Mouse (Mus musculus) layer of hippocampus, adult 9-10 months (tissue): ENCODE results near the gene Sh3rf1.
"Not testable (repeated sequence)": the region's sequence is repeated elsewhere in the genome, so short reads cannot be mapped to it uniquely, and the experiment has no call there.

Experiments
- DNase-seq: peaks from one replicate; pipeline ENCODE4 v3.0.0; 2022; ENCODE audit warnings: low spot score

Sh3rf1 gene

DNA sequence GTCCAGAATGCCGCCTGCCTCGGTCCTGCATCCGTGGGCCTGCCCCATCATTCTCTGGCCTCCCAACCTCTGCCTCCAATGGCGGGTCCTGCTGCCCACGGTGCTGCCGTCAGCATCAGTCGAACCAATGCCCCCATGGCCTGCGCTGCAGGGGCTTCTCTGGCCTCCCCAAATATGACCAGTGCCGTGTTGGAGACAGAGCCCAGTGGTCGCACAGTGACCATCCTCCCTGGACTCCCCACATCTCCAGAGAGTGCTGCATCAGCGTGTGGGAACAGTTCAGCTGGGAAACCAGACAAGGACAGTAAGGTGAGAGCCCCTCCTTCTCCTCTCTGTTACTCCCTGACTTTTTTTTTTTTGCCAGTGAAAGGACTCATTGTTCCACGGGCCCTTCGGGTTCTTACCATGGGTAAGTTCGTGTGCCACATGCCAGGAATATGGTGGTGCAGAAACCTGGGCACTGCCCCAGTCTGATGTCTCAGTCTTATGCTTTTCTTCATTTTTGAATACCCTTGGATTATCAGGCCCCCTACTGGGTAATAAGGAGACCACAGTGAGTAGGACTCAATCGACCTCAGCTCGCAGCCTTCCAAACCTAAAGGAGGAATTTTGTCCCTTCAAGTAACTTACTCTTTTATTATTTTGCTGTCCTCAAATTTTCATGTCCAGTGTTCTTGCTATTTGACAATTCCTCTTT, 150.5 kb downstream of the Sh3rf1 start:
- DNase-seq: no peak

- no peak for DNase-seq
These were observed 151.5 kb downstream of the Sh3rf1 start for GRCm38 (mm10) chr8:61375205-61375604.

- no peak for DNase-seq
These were observed 155.4 kb downstream of the Sh3rf1 start for GRCm38 (mm10) chr8:61378847-61379698.

DNA sequence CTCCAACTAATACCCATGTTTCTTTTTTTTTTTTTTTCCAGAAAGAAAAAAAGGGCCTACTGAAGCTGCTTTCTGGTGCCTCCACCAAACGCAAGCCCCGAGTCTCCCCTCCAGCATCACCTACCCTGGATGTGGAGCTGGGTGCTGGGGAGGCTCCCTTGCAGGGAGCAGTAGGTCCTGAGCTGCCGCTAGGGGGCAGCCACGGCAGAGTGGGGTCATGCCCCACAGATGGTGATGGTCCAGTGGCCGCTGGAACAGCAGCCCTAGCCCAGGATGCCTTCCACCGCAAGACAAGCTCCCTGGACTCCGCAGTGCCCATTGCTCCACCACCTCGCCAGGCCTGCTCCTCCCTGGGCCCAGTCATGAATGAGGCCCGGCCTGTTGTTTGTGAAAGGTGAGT, 160.9 kb downstream of the Sh3rf1 start:
- no peak for DNase-seq

GRCm38 (mm10) chr8:61385502-61386191, 162.0 kb downstream of the Sh3rf1 start:
- DNase-seq: no peak

- no peak for DNase-seq
These were observed 163.0 kb downstream of the Sh3rf1 start for GRCm38 (mm10) chr8:61386645-61387044.

GRCm38 (mm10) chr8:61387501-61387963, 163.9 kb downstream of the Sh3rf1 start:
- no peak for DNase-seq

DNA sequence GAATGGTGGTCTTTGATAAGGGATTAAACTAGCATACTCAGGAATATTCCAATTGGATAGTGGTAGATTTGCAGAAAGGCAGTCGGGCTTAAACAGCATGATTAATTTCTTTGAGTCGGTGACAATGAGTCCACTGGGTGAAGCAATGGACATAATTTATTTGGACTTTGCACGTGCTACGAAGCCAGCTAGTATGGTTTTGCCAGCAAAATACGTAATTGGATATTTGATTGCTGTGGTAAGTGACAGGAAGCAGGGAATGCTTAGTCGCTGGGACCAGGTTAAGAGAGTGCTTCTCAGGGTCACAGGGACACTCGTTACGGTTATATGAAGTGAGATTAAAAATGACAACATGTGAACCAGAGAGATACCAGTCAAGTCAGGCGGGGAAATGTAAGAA, 164.7 kb downstream of the Sh3rf1 start:
- DNase-seq: no peak

- DNase-seq: no peak
These were observed 166.8 kb downstream of the Sh3rf1 start for GRCm38 (mm10) chr8:61390307-61391057.

- no peak for DNase-seq
These were observed 167.4 kb downstream of the Sh3rf1 start for GRCm38 (mm10) chr8:61391058-61391434.

- no peak for DNase-seq
These were observed 173.5 kb downstream of the Sh3rf1 start for GRCm38 (mm10) chr8:61397139-61397538.

- DNase-seq: no peak
These were observed 174.1 kb downstream of the Sh3rf1 start for GRCm38 (mm10) chr8:61397755-61398154.

DNA sequence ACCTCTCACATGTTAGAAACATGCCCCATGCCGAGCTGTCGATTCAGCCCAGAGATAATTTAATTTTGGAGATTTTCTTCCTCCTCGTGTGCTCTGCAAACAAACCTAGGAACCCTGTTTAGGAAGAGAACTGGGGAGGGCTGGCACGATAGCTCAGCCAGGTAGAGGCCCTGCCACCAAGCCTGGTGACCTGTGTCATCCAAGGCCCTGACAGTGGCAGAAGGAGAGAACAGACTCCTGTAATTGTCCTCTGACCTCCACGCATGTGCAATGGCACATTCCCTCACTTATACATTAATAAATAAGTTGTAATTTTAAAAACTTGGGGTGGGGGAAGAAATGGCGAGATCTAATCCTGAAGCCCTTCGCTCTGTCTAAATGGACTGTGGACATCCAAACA, 179.2 kb downstream of the Sh3rf1 start:
- no peak for DNase-seq

GRCm38 (mm10) chr8:61403266-61404177, 179.8 kb downstream of the Sh3rf1 start:
- DNase-seq: no peak

DNA sequence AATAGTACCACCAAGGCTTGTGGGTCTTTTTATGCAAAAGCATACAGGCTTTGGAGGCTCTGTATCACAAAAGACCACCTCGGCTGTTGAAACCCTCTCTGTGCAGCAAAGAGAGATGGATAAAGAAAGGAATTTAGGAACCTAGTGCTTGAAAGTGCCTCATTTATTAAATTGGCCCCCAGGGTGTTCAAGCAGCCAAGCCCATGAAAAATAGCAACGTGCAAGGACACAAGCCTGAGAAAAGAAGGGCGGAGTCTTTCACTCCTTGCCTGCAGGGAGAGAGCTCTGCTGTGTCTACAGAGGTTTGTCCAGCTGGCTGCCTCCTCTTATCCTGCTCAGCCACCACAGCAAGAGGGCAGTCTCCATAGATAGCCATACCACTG, 180.5 kb downstream of the Sh3rf1 start:
- no peak for DNase-seq

DNA sequence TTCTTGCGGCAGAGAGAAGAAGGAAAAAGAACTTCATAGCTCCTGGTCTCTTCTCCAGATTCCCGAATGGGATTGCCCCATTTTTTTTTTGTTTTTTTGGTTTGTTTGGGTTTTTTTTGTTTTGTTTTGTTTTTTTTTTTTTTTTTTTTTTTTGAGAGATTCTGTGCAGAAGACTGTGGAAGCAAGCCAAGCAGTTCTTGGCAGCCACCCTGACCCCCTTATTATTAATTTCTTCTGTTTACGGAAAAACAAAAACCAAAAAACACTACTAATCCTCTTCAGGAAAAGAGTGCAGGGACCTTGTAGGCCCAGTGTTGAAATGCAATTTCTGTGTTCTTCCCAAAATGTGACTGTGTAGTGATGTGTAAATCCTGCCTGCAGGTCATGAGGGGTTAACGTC, 185.4 kb downstream of the Sh3rf1 start:
- no peak for DNase-seq

- not testable (repeated sequence) for DNase-seq
These were observed 186.0 kb downstream of the Sh3rf1 start for GRCm38 (mm10) chr8:61409712-61410111.

GRCm38 (mm10) chr8:61419521-61419920, 195.8 kb downstream of the Sh3rf1 start:
- DNase-seq: no peak

GRCm38 (mm10) chr8:61420166-61420565, 196.5 kb downstream of the Sh3rf1 start:
- DNase-seq: no peak

GRCm38 (mm10) chr8:61421606-61422005, 197.9 kb downstream of the Sh3rf1 start:
- peak; percentile 24 for DNase-seq

- DNase-seq: no peak
These were observed 201.5 kb downstream of the Sh3rf1 start for GRCm38 (mm10) chr8:61425125-61425524.
